Mouse (Mus musculus): ENCODE measurements around the gene B3gat1. TPM values are rescaled to one million over a fixed set of nuclear protein-coding genes. Genes with fewer than 3 reads are reported as not detected.
A peak's percentile ranks its signal among the peaks of the same experiment; 100 is the strongest.

The B3gat1 gene
- polyA plus RNA-seq, 1 experiment from 2014 or later: 0.21 TPM

- no peak overlapping the region for H3K4me2 ChIP-seq (replicated peaks)
- no peaks in the 10 kb centered on the region for H3K4me1 ChIP-seq (replicated peaks)
- no peak overlapping the region for H3K4me3 ChIP-seq (replicated peaks)
- no peak overlapping the region for H3K9ac ChIP-seq
- 57% methylated on average over 7 of the region's 7 CpGs for WGBS
- no peak for ATAC-seq
- no peaks in the 10 kb centered on the region for H3K9me3 ChIP-seq
- no peaks in the 10 kb centered on the region for H3K27me3 ChIP-seq (replicated peaks)
- no peak overlapping the region for H3K27ac ChIP-seq
- H3K36me3 ChIP-seq: no peaks in the 10 kb centered on the region
These were observed 50.0 kb downstream of the B3gat1 start for GRCm38 (mm10) chr9:26783414-26783975.

DNA sequence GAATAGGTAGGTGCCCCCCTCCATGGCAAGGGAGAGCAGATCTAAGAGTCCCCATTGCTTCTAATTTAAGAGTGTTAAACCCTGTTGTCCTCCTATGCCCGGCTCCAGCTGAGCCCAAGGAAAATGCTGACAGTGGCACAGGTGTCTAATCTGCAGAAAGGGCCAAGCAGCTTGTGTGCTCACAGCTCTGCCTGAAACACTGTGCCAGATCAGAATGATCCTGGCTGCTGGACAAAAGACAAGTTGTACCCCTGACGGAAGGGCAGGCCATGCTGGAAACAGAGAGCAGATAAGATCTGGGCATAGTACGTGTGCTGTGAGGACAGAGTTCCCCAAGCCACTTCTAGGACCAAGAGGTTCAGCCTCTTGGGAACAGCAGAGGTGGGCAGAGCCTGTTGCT lies 59.3 kb downstream of the B3gat1 start:
- no peak overlapping the region for H3K4me3 ChIP-seq (replicated peaks)
- no peaks in the 10 kb centered on the region for H3K36me3 ChIP-seq
- no peak overlapping the region for H3K4me2 ChIP-seq (replicated peaks)
- ATAC-seq: no peak
- H3K9ac ChIP-seq: no peak overlapping the region
- no peaks in the 10 kb centered on the region for H3K4me1 ChIP-seq (replicated peaks)
- 72% methylated on average over 3 of the region's 3 CpGs for WGBS
- no peaks in the 10 kb centered on the region for H3K9me3 ChIP-seq
- H3K27ac ChIP-seq: no peak overlapping the region
- H3K27me3 ChIP-seq (replicated peaks): no peaks in the 10 kb centered on the region

- Histone ChIP-seq H3K4me3 (replicated peaks) (no peak overlapping the region), H3K4me1 (replicated peaks) (no peaks in the 10 kb centered on the region), H3K36me3 (no peaks in the 10 kb centered on the region), H3K9ac (no peak overlapping the region), H3K4me2 (replicated peaks) (no peak overlapping the region), H3K9me3 (no peaks in the 10 kb centered on the region), H3K27ac (no peak overlapping the region), H3K27me3 (replicated peaks) (no peaks in the 10 kb centered on the region)
- WGBS: 94% methylated on average over 3 of the region's 3 CpGs
- no peak for ATAC-seq
These were observed 64.7 kb downstream of the B3gat1 start for GRCm38 (mm10) chr9:26798205-26798604.

- Histone ChIP-seq H3K36me3 (no peaks in the 10 kb centered on the region), H3K27me3 (replicated peaks) (no peaks in the 10 kb centered on the region), H3K9ac (no peak overlapping the region), H3K4me1 (replicated peaks) (no peaks in the 10 kb centered on the region), H3K9me3 (no peaks in the 10 kb centered on the region), H3K4me2 (replicated peaks) (no peak overlapping the region), H3K27ac (no peak overlapping the region), H3K4me3 (replicated peaks) (no peak overlapping the region)
- ATAC-seq: no peak
- 73% methylated on average over 1 of the region's 1 CpGs for WGBS
These were observed 65.2 kb downstream of the B3gat1 start for GRCm38 (mm10) chr9:26798731-26799130.

GRCm38 (mm10) chr9:26800357-26800756 lies 66.8 kb downstream of the B3gat1 start:
- Histone ChIP-seq H3K27me3 (replicated peaks) (no peaks in the 10 kb centered on the region), H3K4me2 (replicated peaks) (no peak overlapping the region), H3K9ac (no peak overlapping the region), H3K36me3 (no peaks in the 10 kb centered on the region), H3K4me3 (replicated peaks) (no peak overlapping the region), H3K9me3 (no peaks in the 10 kb centered on the region), H3K4me1 (replicated peaks) (no peaks in the 10 kb centered on the region), H3K27ac (no peak overlapping the region)
- ATAC-seq: no peak
- WGBS: 100% methylated on average over 2 of the region's 2 CpGs

GRCm38 (mm10) chr9:26804321-26804720 lies 70.8 kb downstream of the B3gat1 start:
- no peak for ATAC-seq
- Histone ChIP-seq H3K27ac (no peak overlapping the region), H3K9ac (no peak overlapping the region), H3K4me2 (replicated peaks) (no peak overlapping the region), H3K36me3 (no peaks in the 10 kb centered on the region), H3K9me3 (no peaks in the 10 kb centered on the region), H3K4me1 (replicated peaks) (0 out of 2 replicates have a peak, but pooled peaks cover 3% of the 10 kb centered on the region), H3K4me3 (replicated peaks) (no peak overlapping the region), H3K27me3 (replicated peaks) (no peaks in the 10 kb centered on the region)

DNA sequence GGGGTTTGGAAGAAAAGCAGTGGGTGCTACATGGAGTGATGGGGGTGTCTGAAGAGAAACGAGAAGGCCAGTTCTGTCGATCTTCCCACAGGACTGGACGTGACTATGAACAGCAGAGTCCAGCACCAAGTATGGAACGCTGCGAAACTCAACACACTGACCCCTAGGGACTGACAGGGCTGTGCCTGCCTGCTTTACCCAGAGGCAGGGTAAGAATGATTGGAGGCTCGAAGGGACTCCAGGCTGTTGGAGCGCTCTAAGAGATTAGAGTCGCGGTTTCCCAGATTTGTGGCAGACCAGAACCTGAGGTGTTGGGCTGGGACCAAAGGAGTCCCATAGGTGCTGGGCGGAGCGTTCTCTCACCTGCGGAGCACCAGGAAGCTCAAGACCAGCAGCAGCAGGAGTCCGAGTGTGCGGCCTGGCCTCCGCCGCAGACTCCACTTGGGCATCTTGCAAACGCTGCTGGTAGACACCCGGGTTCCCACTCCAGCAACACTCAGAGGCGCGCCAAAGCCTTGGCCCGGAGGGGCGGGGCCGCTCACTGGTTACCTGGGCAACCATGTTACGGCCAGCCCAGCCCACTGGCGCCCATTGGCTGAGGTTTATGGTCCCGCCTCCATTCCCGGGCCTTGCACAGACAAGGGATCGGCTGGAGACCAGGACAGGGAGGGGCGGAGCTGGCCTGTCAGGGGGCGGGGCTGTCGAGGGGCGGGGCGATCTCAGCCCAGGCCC lies 72.6 kb downstream of the B3gat1 start, which contains the start of gene Glb1l2:
Gene Glb1l2, minus strand, starts transcription at position 534 of the 732 bp plus-strand sequence.
- Histone ChIP-seq H3K9ac (peak within 1 kb of the TSS; percentile 54), H3K4me2 (replicated peaks) (peak within 1 kb of the TSS; percentile 90)

GRCm38 (mm10) chr9:26808735-26809134 lies 75.2 kb downstream of the B3gat1 start:
- 75% methylated on average over 2 of the region's 2 CpGs for WGBS
- Histone ChIP-seq H3K27ac (no peak overlapping the region), H3K4me3 (replicated peaks) (no peak overlapping the region), H3K36me3 (no peaks in the 10 kb centered on the region), H3K9ac (no peak overlapping the region), H3K27me3 (replicated peaks) (no peaks in the 10 kb centered on the region), H3K4me2 (replicated peaks) (no peak overlapping the region), H3K4me1 (replicated peaks) (0 out of 2 replicates have a peak, but pooled peaks cover 3% of the 10 kb centered on the region), H3K9me3 (no peaks in the 10 kb centered on the region)
- ATAC-seq: no peak

More for the DNA sequence above, 72.6 kb downstream of the B3gat1 start, which contains the start of gene Glb1l2:
- H3K36me3 ChIP-seq: no peaks in the 10 kb centered on the region
- H3K4me1 ChIP-seq (replicated peaks): 0 out of 2 replicates have a peak, but pooled peaks cover 3% of the 10 kb centered on the region
- H3K27me3 ChIP-seq (replicated peaks): no peaks in the 10 kb centered on the region
- no peak within 1 kb of the TSS for H3K27ac ChIP-seq
- under 1% methylated on average over 33 of the region's 33 CpGs for WGBS
- H3K9me3 ChIP-seq: no peaks in the 10 kb centered on the region
- ATAC-seq: peak; percentile 100
- H3K4me3 ChIP-seq (replicated peaks): peak within 1 kb of the TSS; percentile 47

Other genes starting within 250 kb of the B3gat1 start
- gene Glb1l2, start 72.7 kb downstream of the B3gat1 start, polyA plus RNA-seq (2015; fragmentation: Nextera tagmentation; extraction: Ambion mirVana): 1.3 and 1.9 TPM in 2 replicates
- not detected in 2 replicates for gene Glb1l3, start 127.2 kb downstream of the B3gat1 start, polyA plus RNA-seq (2015; fragmentation: Nextera tagmentation; extraction: Ambion mirVana)
- not detected in 2 replicates for gene Gm1110, start 189.4 kb downstream of the B3gat1 start, polyA plus RNA-seq (2015; fragmentation: Nextera tagmentation; extraction: Ambion mirVana)

All from intestine, embryonic 15.5 days (tissue).